Mouse (Mus musculus) forebrain, embryonic 10.5 days (tissue): ENCODE measurements around the gene Itpr1. TPM values are rescaled to one million over a fixed set of nuclear protein-coding genes. Genes with fewer than 3 reads are reported as not detected.

Experiments
- DNase-seq: peaks from one replicate; pipeline ENCODE4 v3.0.0-alpha.2; 2017; ENCODE audit warnings: low spot score; ENCODE audit errors: extremely low spot score
- H3K27ac ChIP-seq: fragments of 300-500 bp; sonication (generic); 2 replicates; pipeline ENCODE4 v1.5.1; 2016; ENCODE audit warnings: mild to moderate bottlenecking
- H3K27me3 ChIP-seq: fragments of 300-500 bp; sonication (generic); 2 replicates; pipeline ENCODE4 v1.6.1; 2016; ENCODE audit warnings: mild to moderate bottlenecking; ENCODE audit not compliant: poor library complexity, severe bottlenecking
- H3K36me3 ChIP-seq: fragments of 300-500 bp; sonication (generic); replicated peaks from 2 replicates; pipeline ENCODE4 v1.6.1; 2016; ENCODE audit warnings: mild to moderate bottlenecking, moderate library complexity
- H3K4me1 ChIP-seq: fragments of 300-500 bp; sonication (generic); 2 replicates; pipeline ENCODE4 v1.6.1; 2016
- H3K4me3 ChIP-seq: fragments of 300-500 bp; sonication (generic); 2 replicates; pipeline ENCODE4 v1.5.1; 2016; ENCODE audit warnings: mild to moderate bottlenecking, moderate library complexity
- H3K9me3 ChIP-seq: fragments of 300-500 bp; sonication (generic); 2 replicates; pipeline ENCODE4 v1.6.1; 2016; ENCODE audit warnings: mild to moderate bottlenecking, moderate library complexity
- WGBS: fragments of 180-500 bp; shearing (Covaris S2); methylation state at CpG from one replicate; pipeline ENCODE4 v1.1.7; 2016; 5-methylcytosine and 5-hydroxymethylcytosine counted together
- polyA plus RNA-seq: library from polyadenylated mRNA; unstranded; fragments of >200 nt; fragmentation: Nextera tagmentation; extraction: Ambion mirVana; gene quantifications from 2 replicates; pipeline ENCODE4 v1.2.1, GENCODE M21; 2016

The Itpr1 gene
- polyA plus RNA-seq, 1 experiment from 2014 or later, result 11.6 TPM

DNA sequence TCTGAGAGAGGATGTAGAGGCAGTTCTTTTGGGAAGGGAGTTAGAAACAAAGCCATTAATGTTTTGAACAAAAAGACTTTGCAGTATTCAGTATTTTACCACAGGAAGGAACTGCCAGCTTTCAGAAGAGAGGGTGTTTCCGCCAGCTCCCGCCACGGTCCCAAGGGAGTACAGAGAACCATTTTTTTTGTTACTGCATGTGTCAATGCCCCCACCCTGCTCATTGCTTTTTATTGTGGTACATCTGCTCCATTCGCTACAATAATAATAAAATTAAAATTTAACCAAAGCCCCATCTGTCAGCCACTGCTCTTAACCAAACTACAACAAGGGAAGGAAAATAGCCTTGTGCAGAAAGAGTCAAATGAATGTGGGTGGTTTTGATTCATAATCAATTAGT, 20.3 kb upstream of the Itpr1 start:
- no peaks in the 10 kb centered on the region for H3K27me3 ChIP-seq
- 81% methylated on average over 4 of the region's 4 CpGs for WGBS
- H3K36me3 ChIP-seq, result no peaks in the 10 kb centered on the region
- H3K27ac ChIP-seq, result no peak overlapping the region
- H3K4me3 ChIP-seq, result no peak overlapping the region
- H3K9me3 ChIP-seq, result no peaks in the 10 kb centered on the region
- no peaks in the 10 kb centered on the region for H3K4me1 ChIP-seq
- no peak for DNase-seq

DNA sequence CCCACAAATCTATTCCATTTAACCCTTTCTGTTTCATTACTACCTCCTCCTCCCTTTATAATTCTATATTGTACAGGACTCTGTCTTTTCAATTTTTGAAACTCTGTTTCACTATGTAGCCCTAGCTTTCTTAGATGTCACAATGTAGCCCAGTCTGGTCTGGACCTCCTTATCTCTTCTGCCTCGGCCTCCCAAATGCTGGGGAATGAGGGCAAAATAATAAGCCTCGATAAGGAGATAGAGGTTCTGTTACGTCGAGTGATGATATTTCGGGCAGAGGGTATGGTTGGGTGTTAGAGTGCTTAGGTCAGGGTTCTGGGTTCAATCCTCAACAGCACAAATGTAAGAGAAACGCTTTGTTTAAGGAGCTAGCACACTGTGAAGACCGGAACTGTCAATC, 16.2 kb upstream of the Itpr1 start:
- no peaks in the 10 kb centered on the region for H3K27me3 ChIP-seq
- H3K9me3 ChIP-seq, result 0 out of 2 replicates have a peak, but pooled peaks cover 4% of the 10 kb centered on the region
- no peaks in the 10 kb centered on the region for H3K36me3 ChIP-seq
- no peaks in the 10 kb centered on the region for H3K4me1 ChIP-seq
- no peak for DNase-seq
- 86% methylated on average over 7 of the region's 7 CpGs for WGBS
- H3K27ac ChIP-seq, result no peak overlapping the region
- no peak overlapping the region for H3K4me3 ChIP-seq

- Histone ChIP-seq H3K4me3 (no peak overlapping the region), H3K36me3 (no peaks in the 10 kb centered on the region), H3K27me3 (no peaks in the 10 kb centered on the region), H3K4me1 (no peaks in the 10 kb centered on the region), H3K9me3 (0 out of 2 replicates have a peak, but pooled peaks cover 4% of the 10 kb centered on the region), H3K27ac (no peak overlapping the region)
- WGBS, result 77% methylated on average over 4 of the region's 4 CpGs
- no peak for DNase-seq
Observed at GRCm38 (mm10) chr6:108197117-108197516, 15.8 kb upstream of the Itpr1 start.

DNA sequence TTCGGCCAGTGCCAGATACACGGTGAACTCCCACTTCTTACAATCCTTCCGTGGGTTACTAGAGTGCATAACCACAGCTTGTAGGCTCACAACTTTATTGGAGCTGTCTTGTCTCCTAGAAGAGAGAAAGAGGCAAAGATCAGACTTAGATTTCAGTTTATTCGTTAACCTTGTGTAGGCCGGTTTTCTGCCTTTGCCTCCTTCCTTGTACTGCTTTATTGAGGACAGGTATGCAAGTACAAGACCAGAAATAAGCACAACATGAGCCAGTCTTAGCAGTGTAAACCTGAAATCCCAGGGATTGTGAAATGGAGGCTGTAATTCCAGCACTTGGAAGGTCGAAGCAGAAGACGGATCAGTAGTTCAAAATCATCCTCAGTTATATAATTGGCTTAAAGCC, 14.6 kb upstream of the Itpr1 start:
- no peaks in the 10 kb centered on the region for H3K4me1 ChIP-seq
- 0 out of 2 replicates have a peak, but pooled peaks cover 4% of the 10 kb centered on the region for H3K9me3 ChIP-seq
- WGBS, result 91% methylated on average over 7 of the region's 7 CpGs
- H3K27ac ChIP-seq, result no peak overlapping the region
- no peaks in the 10 kb centered on the region for H3K27me3 ChIP-seq
- H3K4me3 ChIP-seq, result no peak overlapping the region
- no peaks in the 10 kb centered on the region for H3K36me3 ChIP-seq
- no peak for DNase-seq

DNA sequence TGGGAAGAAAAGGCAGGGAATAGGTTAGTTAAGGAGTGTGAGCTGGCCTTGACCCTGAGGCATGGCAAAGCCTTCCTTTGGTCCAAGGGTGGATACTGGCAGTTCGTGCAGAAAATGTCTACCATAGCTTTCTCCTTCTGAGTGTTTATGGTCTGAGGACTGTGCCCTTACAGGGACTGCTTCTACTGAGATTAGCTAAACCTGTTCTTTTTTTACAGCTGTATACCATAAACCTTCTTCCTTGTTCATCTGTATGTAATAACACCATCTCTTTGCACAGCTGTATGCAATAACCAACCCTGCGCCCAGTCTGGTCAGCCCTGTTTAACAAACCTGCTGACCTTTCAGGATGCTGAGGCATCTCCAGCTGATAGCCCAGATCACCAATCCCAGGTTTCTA, 8.6 kb upstream of the Itpr1 start:
- WGBS, result 88% methylated on average over 2 of the region's 2 CpGs
- no peak overlapping the region for H3K4me3 ChIP-seq
- no peaks in the 10 kb centered on the region for H3K27me3 ChIP-seq

DNA sequence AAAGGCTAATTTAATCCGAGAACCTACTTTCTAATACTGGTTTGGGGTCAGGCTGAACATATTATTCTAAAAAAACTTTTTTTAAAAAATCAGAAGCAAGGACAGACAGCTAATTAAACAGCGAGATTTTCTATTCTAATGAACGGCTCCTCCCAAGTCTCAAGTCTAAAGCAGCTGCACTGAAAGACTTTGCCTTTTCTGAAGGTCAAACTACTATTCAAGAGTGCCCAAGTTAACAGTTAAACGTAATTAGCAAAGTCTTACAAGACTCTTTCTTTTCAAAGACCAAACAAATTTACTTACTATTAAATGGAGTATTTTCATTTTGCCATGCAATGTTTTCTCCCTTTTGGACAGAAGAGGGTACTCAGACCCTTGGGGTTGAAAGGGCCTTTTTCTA, 6.8 kb upstream of the Itpr1 start:
- Histone ChIP-seq H3K27me3 (peaks cover 7% of the 10 kb centered on the region; the same call in 1 of the 2 replicates), H3K9me3 (no peaks in the 10 kb centered on the region), H3K27ac (no peak overlapping the region), H3K4me1 (peaks cover 2% of the 10 kb centered on the region), H3K36me3 (no peaks in the 10 kb centered on the region), H3K4me3 (no peak overlapping the region)
- DNase-seq, result no peak
- 77% methylated on average over 4 of the region's 4 CpGs for WGBS

More for the DNA sequence above, 8.6 kb upstream of the Itpr1 start:
- Histone ChIP-seq H3K4me1 (no peaks in the 10 kb centered on the region), H3K36me3 (no peaks in the 10 kb centered on the region), H3K27ac (no peak overlapping the region), H3K9me3 (0 out of 2 replicates have a peak, but pooled peaks cover 1% of the 10 kb centered on the region)
- no peak for DNase-seq

GRCm38 (mm10) chr6:108206914-108207566, 5.9 kb upstream of the Itpr1 start:
- no peaks in the 10 kb centered on the region for H3K9me3 ChIP-seq
- no peak overlapping the region for H3K27ac ChIP-seq
- H3K27me3 ChIP-seq, result peaks cover 14% of the 10 kb centered on the region; the same call in 1 of the 2 replicates
- H3K4me1 ChIP-seq, result peaks cover 10% of the 10 kb centered on the region
- H3K4me3 ChIP-seq, result no peak overlapping the region
- DNase-seq, result no peak
- WGBS, result 80% methylated on average over 5 of the region's 5 CpGs
- no peaks in the 10 kb centered on the region for H3K36me3 ChIP-seq

- no peaks in the 10 kb centered on the region for H3K9me3 ChIP-seq
Observed at GRCm38 (mm10) chr6:108211896-108212880, 708 bp upstream of the Itpr1 start.

GRCm38 (mm10) chr6:108213481-108214293, 791 bp downstream of the Itpr1 start:
- Histone ChIP-seq H3K4me1 (peaks cover 46% of the 10 kb centered on the region), H3K4me3 (peak overlapping the region; percentile 69), H3K27me3 (peaks cover 14% of the 10 kb centered on the region; the same call in 1 of the 2 replicates), H3K9me3 (no peaks in the 10 kb centered on the region), H3K27ac (peak overlapping the region; percentile 87), H3K36me3 (peaks cover 16% of the 10 kb centered on the region)
- under 1% methylated on average over 28 of the region's 29 CpGs for WGBS
- DNase-seq, result no peak

More at GRCm38 (mm10) chr6:108211896-108212880, 708 bp upstream of the Itpr1 start:
- Histone ChIP-seq H3K36me3 (0 out of 2 replicates have a peak, but pooled peaks cover 7% of the 10 kb centered on the region), H3K27ac (peak overlapping the region; percentile 87), H3K27me3 (peaks cover 14% of the 10 kb centered on the region; the same call in 1 of the 2 replicates), H3K4me3 (peak overlapping the region; percentile 69), H3K4me1 (peaks cover 39% of the 10 kb centered on the region)
- WGBS, result 7% methylated on average over 36 of the region's 36 CpGs
- DNase-seq, result no peak

- 12% methylated on average over 10 of the region's 10 CpGs for WGBS
Observed at GRCm38 (mm10) chr6:108214294-108214925, 1.5 kb downstream of the Itpr1 start.

GRCm38 (mm10) chr6:108216091-108216490, 3.2 kb downstream of the Itpr1 start:
- DNase-seq, result no peak
- Histone ChIP-seq H3K4me1 (peaks cover 45% of the 10 kb centered on the region), H3K4me3 (peak overlapping the region; percentile 18; the same call in 1 of the 2 replicates), H3K27ac (no peak overlapping the region), H3K36me3 (peaks cover 31% of the 10 kb centered on the region), H3K27me3 (peaks cover 8% of the 10 kb centered on the region; the same call in 1 of the 2 replicates), H3K9me3 (no peaks in the 10 kb centered on the region)
- whole genome bisulfite sequencing, result 73% methylated on average over 5 of the region's 5 CpGs

More at GRCm38 (mm10) chr6:108214294-108214925, 1.5 kb downstream of the Itpr1 start:
- Histone ChIP-seq H3K4me3 (peak overlapping the region; percentile 69), H3K27ac (peak overlapping the region; percentile 87; the same call in 1 of the 2 replicates), H3K9me3 (no peaks in the 10 kb centered on the region), H3K27me3 (peaks cover 14% of the 10 kb centered on the region; the same call in 1 of the 2 replicates), H3K36me3 (peaks cover 16% of the 10 kb centered on the region), H3K4me1 (peaks cover 46% of the 10 kb centered on the region)
- DNase-seq, result no peak
